In genomic region chr6:115676452-115677128, GRCm38 (mm10) we compare ENCODE assay signal across 8 mouse cellular contexts. TPM values are rescaled to one million over a fixed set of nuclear protein-coding genes. Genes with fewer than 3 reads are reported as not detected.
DNase-seq lines count a peak whose midpoint lies in the region; ATAC-seq and TF ChIP-seq lines count a peak whose summit lies in the region.

Gene Raf1, minus strand, starts transcription at chr6:115676635.

- intact Hi-C loops in heart, postnatal 10 days (cut with DNase I) = loop anchor here (5.0 kb wide), 2 partner anchors 74 to 101 kb away; partner anchors contain the start of gene Mkrn2

- H3K27me3 ChIP-seq in E14TG2a.4 (ENCODE audit: insufficient read depth, low read length) = no peaks in the 10 kb centered on the region
- 0 out of 2 replicates have a peak, but pooled peaks cover 3% of the 10 kb centered on the region for H3K27me3 ChIP-seq in forebrain, embryonic 13.5 days
- no peaks in the 10 kb centered on the region for H3K27me3 ChIP-seq in liver, postnatal 0 days (ENCODE audit: insufficient read depth, low read length)
- H3K27me3 ChIP-seq in neural tube, embryonic 14.5 days (ENCODE audit: control insufficient read depth, insufficient read depth, low read length) = no peaks in the 10 kb centered on the region

- no peaks in the 10 kb centered on the region for H3K9me3 ChIP-seq in E14TG2a.4 (ENCODE audit: low read length)
- H3K9me3 ChIP-seq in forebrain, embryonic 13.5 days (replicated peaks) = no peaks in the 10 kb centered on the region
- no peaks in the 10 kb centered on the region for H3K9me3 ChIP-seq in liver, postnatal 0 days (ENCODE audit: low read length)
- no peaks in the 10 kb centered on the region for H3K9me3 ChIP-seq in neural tube, embryonic 14.5 days (ENCODE audit: control insufficient read depth, low read length)

- ATAC-seq in forebrain, embryonic 13.5 days = peak; percentile 99
- ATAC-seq in liver, postnatal 0 days = peak; percentile 99
- peak; percentile 99 for ATAC-seq in neural tube, embryonic 14.5 days (ENCODE audit: low read depth)

- WGBS in forebrain, embryonic 13.5 days = under 1% methylated on average over 51 of the region's 51 CpGs
- WGBS in large intestine, adult 2 months = under 1% methylated on average over 51 of the region's 51 CpGs
- WGBS in liver, postnatal 0 days (ENCODE audit: insufficient replicate concordance) = under 1% methylated on average over 50 of the region's 51 CpGs
- under 1% methylated on average over 51 of the region's 51 CpGs for WGBS in neural tube, embryonic 14.5 days

- TF ChIP-seq EP300 in liver, postnatal 0 days (IDR thresholded peaks at IDR 0.05; ENCODE audit: low read depth) = peak; percentile 77

- H3K9ac ChIP-seq in forebrain, embryonic 13.5 days = peak within 1 kb of the TSS; percentile 98
- H3K9ac ChIP-seq in liver, postnatal 0 days (replicated peaks) = peak within 1 kb of the TSS; percentile 98
- H3K9ac ChIP-seq in neural tube, embryonic 14.5 days (replicated peaks; ENCODE audit: low read depth, low read length) = peak within 1 kb of the TSS; percentile 99

- peak within 1 kb of the TSS; percentile 100 for H3K4me3 ChIP-seq in E14TG2a.4 (replicated peaks; ENCODE audit: low read length)
- peak within 1 kb of the TSS; percentile 97 for H3K4me3 ChIP-seq in forebrain, embryonic 13.5 days
- H3K4me3 ChIP-seq in liver, postnatal 0 days (ENCODE audit: low read depth, low read length) = peak within 1 kb of the TSS; percentile 85
- peak within 1 kb of the TSS; percentile 99 for H3K4me3 ChIP-seq in neural tube, embryonic 14.5 days (ENCODE audit: low read depth, low read length)

- no peak for TF ChIP-seq CTCF in E14TG2a.4 (conservative IDR thresholded peaks at IDR 0.05; ENCODE audit: low read length)
- TF ChIP-seq CTCF in liver, postnatal 0 days (IDR thresholded peaks at IDR 0.05; ENCODE audit: low read depth) = no peak

- peak within 1 kb of the TSS; percentile 97 for H3K27ac ChIP-seq in forebrain, embryonic 13.5 days
- peak within 1 kb of the TSS; percentile 98 for H3K27ac ChIP-seq in liver, postnatal 0 days (ENCODE audit: low read depth)
- H3K27ac ChIP-seq in neural tube, embryonic 14.5 days (ENCODE audit: low read depth, low read length) = peak within 1 kb of the TSS; percentile 99

- 0 out of 2 replicates have a peak, but pooled peaks cover 3% of the 10 kb centered on the region for H3K36me3 ChIP-seq in E14TG2a.4 (ENCODE audit: insufficient read depth, low read length)
- no peaks in the 10 kb centered on the region for H3K36me3 ChIP-seq in forebrain, embryonic 13.5 days (ENCODE audit: poor library complexity, severe bottlenecking)
- no peaks in the 10 kb centered on the region for H3K36me3 ChIP-seq in liver, postnatal 0 days (replicated peaks; ENCODE audit: insufficient read depth, low read length)
- H3K36me3 ChIP-seq in neural tube, embryonic 14.5 days (ENCODE audit: control insufficient read depth, insufficient read depth, low read length) = no peaks in the 10 kb centered on the region

- peaks cover 66% of the 10 kb centered on the region for H3K4me1 ChIP-seq in E14TG2a.4 (replicated peaks; ENCODE audit: low read depth, low read length)
- H3K4me1 ChIP-seq in forebrain, embryonic 13.5 days = peaks cover 30% of the 10 kb centered on the region
- H3K4me1 ChIP-seq in liver, postnatal 0 days (ENCODE audit: insufficient read depth) = peaks cover 23% of the 10 kb centered on the region
- peaks cover 16% of the 10 kb centered on the region; the same call in 1 of the 2 replicates for H3K4me1 ChIP-seq in neural tube, embryonic 14.5 days (ENCODE audit: control insufficient read depth, insufficient read depth, low read length)

- peak within 1 kb of the TSS; percentile 68 for H3K4me2 ChIP-seq in forebrain, embryonic 13.5 days
- H3K4me2 ChIP-seq in liver, postnatal 0 days (ENCODE audit: low read depth, low read length) = peak within 1 kb of the TSS; percentile 91
- peak within 1 kb of the TSS; percentile 87 for H3K4me2 ChIP-seq in neural tube, embryonic 14.5 days (ENCODE audit: low read depth, low read length)

- peak; percentile 96 for DNase-seq in c-Kit-positive CD71-positive TER-119-positive erythroid progenitor cells, embryonic 14.5 days (ENCODE audit: low spot score)
- DNase-seq in heart, postnatal 10 days = peak; percentile 97 to 98
- peak; percentile 90 for DNase-seq in large intestine, adult 2 months (ENCODE audit: low read depth, low spot score)
- peak; percentile 97 for DNase-seq in liver, postnatal 0 days
- peak; percentile 97 for DNase-seq in testis, postnatal 10 days (ENCODE audit: low spot score)

RNA-seq across cellular contexts. Expression of gene Raf1, which starts in this region (rescaled TPM):
- 137 and 156 TPM in 2 replicates for polyA plus RNA-seq in forebrain, embryonic 13.5 days (2015; fragmentation: Nextera tagmentation; extraction: Ambion mirVana)
- total RNA-seq in heart, postnatal 10 days (2021) = 100 to 1,000 TPM; 111 to 119 TPM
- 99.1 and 126 TPM in 2 replicates for polyA plus RNA-seq in large intestine, adult 2 months (2012; rRNA removed)
- polyA plus RNA-seq in liver, postnatal 0 days (2015; fragmentation: Nextera tagmentation; extraction: Ambion mirVana) = 39.6 and 43.5 TPM in 2 replicates
- 168 and 181 TPM in 2 replicates for polyA plus RNA-seq in neural tube, embryonic 14.5 days (2014; fragmentation: Nextera tagmentation; extraction: Ambion mirVana)

Comparison
In these comparisons a context has a peak if more than half of its experiments do, and no peak if none do; other contexts are left out.
1. Peak in every context shown above with its lines: DNase-seq, ATAC-seq, H3K4me3 ChIP-seq and H3K27ac ChIP-seq.